Mouse (Mus musculus) T-helper 1 cell (primary cell): ENCODE results near the gene Trpm3.

Source experiments
- in situ Hi-C: fragments of 300-600 bp; cut with MboI, MseI; formaldehyde crosslinking; loops from one replicate; pipeline ENCODE4 v1.15.1; 2025; ENCODE audit warnings: high pct_unique_total_duplicates

Gene Trpm3

GRCm38 (mm10) chr19:22917345-22917735 lies 778.5 kb downstream of the Trpm3 start:
- in situ Hi-C loops: loop anchor here (25.0 kb wide), 1 partner anchor 245 kb away; no protein-coding TSS in a partner anchor

DNA sequence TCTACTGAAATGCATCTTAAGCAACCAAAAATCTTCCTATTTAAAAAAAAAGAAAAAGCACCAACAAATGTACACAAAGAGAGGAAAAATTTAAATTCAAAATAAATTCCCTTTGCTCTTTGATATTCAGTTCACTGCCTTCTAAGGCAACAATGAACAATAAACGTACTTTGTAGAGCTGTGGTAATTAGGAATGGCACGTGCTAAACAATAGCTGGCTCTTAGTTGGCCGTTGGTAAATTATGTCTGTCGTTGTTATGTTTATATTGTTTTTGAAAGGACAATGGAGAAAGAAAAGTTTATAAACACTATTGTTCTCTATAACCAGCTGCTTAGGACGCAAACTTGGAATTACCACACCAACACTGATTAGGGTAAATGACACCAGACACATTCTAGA lies 782.1 kb downstream of the Trpm3 start:
- in situ Hi-C loops: loop anchor here (25.0 kb wide), 1 partner anchor 241 kb away; no protein-coding TSS in a partner anchor

DNA sequence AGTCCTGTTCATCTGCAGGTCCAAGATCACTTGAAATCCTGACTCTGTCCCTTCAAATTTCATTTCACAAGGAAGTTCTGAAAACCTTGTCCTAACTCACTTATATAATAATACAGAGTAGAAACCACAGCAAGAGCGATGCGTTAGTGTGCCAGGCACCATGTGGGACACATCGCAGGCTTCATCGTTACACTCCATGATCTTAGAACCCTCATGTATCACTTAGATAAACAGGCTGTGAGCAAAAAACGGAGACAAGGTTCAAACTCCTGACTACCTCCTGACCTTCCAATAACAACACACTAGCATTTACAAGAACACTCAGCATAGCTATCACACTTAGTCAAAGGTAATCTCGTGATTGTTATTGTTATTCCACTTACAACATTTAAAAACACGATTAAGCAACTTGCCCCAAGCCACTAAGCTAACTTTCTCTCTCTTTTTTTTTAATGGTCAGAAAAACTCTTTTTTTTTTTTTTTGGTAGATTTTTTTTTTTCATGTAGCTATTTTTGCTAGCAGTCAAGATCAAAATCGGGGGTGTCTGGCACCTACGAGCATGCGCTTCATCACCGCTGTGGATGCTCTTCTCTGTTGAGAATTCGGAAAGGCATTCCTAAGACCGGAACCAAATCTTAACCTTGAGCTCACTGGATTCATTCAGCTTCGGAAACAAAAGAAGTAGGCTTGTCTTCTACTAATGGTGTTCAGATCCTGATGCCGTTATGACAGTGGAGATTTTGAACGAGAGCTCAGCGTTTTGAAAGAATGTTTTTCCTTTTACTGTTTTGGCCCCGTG lies 784.2 kb downstream of the Trpm3 start:
- in situ Hi-C loops: loop anchor here (25.0 kb wide), 1 partner anchor 239 kb away; no protein-coding TSS in a partner anchor

- in situ Hi-C loops: no loop called here
These were observed 786.4 kb downstream of the Trpm3 start for GRCm38 (mm10) chr19:22925284-22925683.

DNA sequence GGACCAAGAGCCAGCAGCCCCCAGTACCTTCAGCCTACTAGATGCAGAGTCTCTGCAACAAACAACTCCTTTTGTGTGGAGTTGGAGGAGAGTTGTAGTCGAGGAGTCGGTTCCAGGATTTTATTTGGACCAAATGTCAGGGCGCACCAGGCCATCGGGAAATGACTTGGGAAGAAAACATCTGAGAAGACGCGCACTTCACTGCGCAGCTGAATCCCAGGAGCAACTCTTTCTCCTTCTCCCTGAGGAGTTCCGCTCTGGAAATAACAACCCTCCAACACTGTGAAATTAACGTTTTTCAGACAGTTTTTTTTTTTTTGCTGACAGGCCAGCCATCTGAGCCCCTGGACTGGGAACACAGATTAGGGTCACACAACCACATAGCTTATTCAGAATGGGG lies 787.9 kb downstream of the Trpm3 start:
- in situ Hi-C loops: no loop called here

DNA sequence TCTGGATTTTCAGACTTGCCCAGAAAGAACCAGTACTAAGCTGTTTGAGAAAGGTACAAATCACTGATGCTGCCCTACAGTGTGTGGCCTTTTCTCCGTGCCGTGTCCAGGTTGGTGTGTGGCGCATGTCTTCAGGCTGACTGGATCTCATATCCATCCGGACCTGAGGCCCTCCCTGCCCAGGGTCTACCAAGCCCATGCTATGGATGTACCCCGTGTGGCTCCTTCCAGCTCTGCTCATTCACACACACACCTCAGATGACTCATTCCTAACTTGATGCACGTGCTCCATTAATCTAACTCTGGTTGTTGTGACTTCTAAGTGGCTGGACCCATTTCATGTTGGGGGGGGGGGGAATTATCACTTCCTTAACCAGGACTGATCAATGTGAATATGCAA lies 789.5 kb downstream of the Trpm3 start:
- in situ Hi-C loops: no loop called here

- in situ Hi-C loops: no loop called here
These were observed 790.9 kb downstream of the Trpm3 start for GRCm38 (mm10) chr19:22929768-22930167.

DNA sequence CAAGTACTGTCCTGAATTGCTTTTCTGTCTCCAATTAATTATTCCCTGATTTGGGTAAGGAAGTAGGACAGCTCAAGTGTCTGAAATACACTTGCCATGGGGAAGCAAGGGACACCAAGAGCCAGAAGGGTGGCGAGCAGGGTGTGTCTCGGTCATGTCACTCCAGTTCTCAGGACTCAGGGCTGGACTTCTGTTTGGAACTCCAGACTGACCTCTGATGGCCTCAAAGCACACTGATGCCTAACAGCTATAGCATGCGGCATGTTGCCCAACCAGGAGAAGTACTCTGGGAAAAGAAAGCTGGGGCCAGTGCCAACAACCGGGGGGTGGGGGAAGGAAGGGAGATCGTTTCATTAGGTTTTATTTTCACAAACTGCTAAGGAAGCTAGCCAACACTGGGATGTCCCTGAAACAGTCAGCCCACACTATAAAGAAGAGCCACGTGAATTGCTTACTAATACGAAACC lies 791.6 kb downstream of the Trpm3 start:
- in situ Hi-C loops: no loop called here

DNA sequence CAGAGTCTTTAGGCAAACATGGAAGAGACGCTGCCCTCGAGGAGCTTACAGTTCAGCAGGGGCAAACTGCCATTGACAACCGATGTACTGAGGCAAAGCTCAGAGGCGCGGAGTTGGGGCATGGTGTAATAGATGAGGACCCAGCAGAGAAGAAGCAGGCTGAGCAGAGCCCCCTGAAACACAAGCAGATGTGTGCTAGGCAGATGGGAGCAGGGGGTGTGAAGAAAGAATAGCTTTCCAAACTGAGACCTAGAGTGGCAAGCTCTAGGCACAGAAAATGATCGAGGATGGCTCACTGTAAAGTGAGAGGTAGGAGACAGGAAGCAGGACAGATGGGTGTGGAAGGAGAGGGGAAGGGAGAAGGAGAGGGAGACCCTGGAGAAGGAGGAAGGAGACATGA lies 792.2 kb downstream of the Trpm3 start:
- in situ Hi-C loops: no loop called here

- in situ Hi-C loops: no loop called here
These were observed 796.2 kb downstream of the Trpm3 start for GRCm38 (mm10) chr19:22935067-22935466.

- in situ Hi-C loops: no loop called here
These were observed 800.2 kb downstream of the Trpm3 start for GRCm38 (mm10) chr19:22938848-22939724.

DNA sequence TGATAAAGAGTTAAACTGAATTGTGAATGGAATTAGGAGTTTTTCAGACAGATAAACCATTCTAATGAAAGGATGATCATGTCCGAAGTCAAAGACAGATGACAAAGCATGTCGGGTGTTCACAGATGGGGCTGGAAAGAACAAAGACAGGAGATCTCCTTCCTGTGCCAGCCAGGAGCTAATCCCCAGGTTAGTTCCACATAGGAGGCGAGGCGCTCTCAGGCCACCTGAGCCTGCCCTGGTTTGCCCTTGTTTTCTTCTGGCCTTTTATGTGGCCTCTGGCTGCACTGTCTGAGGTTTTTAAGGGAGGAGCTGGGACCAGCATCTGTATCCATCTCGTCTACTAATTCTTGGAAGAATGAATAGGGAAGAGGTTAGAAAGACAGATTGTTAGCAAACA lies 801.0 kb downstream of the Trpm3 start:
- in situ Hi-C loops: no loop called here

DNA sequence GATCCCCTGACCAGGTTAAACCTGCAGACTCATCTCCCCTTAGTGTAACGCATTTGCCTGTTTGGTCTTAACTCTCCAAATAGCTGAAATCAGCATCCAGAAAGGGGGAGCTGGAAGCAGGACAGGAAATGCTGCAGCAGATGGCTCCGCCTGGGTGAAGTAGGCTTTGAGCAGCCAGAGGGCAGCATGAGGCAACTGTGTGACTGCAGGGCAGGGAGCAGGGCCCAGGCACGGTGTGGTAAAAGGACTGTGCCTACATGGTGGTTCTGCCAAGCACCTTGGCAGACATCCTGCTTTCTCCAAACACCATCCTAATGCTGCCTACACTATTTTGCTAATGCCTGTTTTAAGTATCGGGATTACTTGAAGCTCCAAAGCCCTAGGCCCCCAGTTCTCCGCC lies 801.6 kb downstream of the Trpm3 start:
- in situ Hi-C loops: no loop called here

DNA sequence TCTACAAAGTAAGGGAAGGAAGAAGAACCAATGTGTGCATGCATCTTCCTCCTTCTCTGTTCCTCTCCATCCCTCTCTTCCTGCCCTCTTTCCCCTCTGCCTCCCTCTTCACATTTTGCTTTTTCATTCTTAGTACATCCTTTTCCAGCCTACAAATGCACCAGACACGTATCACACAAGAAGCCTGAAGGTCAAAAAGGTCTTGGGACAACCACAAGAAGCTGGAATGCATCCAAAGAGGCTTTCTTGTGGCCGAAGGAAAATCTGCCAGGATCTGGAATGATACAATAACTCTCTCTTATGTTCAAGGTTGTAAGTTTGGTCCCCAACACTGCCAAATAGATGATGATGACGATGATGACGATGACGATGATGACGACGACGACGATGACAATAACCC lies 802.1 kb downstream of the Trpm3 start:
- in situ Hi-C loops: no loop called here

DNA sequence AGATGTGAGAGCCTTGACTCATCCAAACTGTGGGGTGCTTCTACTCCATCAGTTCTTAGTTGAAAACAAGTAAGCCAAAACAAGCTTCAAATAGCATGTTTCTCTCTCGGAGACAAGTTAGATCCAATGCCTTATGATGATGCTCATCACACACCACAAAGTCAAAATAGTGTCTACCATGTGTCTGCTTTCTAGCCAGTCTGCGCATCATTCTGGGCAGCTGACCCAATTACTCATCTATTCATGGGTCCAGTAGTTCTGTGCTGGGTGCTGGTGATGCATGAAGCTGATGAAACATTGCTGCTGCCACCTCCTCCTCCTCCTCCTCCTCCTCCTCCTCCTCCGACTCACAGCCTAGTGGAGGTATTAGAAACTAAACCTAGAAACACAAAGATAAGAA lies 813.6 kb downstream of the Trpm3 start:
- in situ Hi-C loops: no loop called here

GRCm38 (mm10) chr19:22953191-22953590 lies 814.3 kb downstream of the Trpm3 start:
- in situ Hi-C loops: no loop called here

GRCm38 (mm10) chr19:22958414-22958813 lies 819.6 kb downstream of the Trpm3 start:
- in situ Hi-C loops: no loop called here

DNA sequence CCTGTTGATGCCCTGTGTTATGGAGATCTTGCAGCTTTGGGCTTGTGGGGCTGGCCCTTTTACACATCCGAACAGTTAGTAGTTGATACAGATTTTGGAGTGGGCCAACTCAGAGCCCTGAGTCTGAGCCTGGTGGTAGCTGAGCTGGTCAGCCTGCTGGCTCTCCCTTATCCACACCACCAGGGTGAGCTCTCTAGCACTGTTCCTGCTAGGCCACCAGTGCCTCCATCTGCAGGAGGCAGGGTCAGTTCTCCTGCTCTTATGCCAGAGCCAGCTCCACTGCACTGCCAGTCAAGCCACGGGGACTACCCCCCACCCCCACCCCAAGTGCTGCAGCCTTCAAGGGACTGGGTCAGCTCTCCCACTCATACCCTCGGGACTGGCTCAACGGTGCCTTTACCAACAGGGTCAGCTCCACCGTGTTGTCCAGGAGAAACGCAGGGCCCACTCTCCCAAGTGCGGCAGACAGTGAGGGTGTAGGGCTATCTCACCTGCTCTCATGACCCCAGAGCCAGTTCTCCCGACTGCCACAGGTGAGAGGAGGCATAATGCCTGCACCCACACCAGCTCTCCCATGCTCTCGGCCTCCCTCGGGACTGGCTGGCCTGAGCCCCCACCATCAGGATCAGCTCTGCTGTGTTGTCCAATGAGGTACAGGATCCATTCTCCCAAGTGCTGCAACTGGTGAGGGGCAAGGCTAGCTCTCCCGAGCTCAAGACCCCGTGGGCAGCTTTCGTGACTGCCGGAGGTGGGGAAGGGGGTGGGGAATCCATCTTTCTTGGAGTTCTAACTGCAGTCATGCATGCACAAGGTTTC lies 821.8 kb downstream of the Trpm3 start:
- in situ Hi-C loops: no loop called here

DNA sequence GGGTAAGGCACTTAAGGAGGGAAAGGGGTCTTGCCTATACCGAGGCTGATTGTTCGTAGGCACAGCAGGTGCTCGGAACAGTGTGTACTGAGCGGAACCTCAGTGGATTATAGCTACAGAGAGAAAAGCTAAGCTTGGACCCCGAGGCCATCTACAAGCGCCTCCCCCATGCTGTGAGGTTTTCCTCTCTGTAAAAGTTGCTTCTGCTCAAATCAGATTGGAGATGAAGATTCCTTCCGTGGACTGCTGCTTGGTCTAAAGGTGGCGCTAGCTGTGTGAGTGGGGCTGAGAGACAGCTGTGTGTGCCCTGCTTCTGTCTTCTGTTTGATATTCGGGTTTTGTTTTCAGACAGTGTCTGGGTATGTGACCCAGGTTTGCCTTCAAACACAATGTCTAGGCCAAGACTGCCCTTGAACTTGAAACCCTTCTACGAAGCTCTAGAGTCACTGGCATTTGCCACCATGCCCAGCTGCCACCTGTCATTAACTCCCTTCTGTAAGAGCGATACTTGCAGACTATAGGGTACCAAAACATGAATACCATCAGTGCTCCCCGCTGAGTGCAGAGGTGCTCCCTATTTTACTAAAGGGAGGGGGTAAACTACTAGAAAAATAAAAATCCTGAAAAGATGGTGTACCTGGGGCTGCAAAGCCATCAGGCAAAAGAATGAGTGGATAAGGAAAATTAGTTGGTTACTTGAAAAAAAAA lies 823.3 kb downstream of the Trpm3 start:
- in situ Hi-C loops: no loop called here

- in situ Hi-C loops: no loop called here
These were observed 823.9 kb downstream of the Trpm3 start for GRCm38 (mm10) chr19:22962731-22963130.
